Mouse (Mus musculus) liver, postnatal 0 days (tissue): ENCODE results near the gene Atp2b2.

Experiments
- CTCF ChIP-seq: sonication (generic); IDR thresholded peaks from 2 replicates; pipeline ENCODE4 v1.5.1; 2016; ENCODE audit warnings: antibody characterized with exemption, low read depth
- EP300 ChIP-seq: IDR thresholded peaks from 2 replicates; pipeline ENCODE4 v1.6.1; 2016; ENCODE audit warnings: antibody characterized with exemption, low read depth, mild to moderate bottlenecking

DNA sequence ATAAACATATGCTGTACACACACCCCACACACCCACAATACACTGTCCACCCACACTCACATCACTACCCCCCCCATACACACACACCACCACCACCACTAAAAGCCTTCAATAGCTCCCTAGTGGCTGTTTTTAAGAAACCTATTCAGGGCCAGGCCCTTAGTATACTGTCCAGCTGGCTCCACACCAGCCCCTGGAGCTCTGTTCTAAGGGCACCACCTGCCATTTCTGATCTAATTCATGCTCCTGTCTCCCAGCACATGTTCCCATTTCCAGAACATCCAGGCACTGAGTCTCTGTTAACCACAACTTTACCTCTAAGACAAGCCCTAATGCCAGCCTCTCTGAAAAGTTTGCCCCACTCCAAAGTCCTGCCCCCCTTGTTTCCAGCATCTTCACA, 186.8 kb downstream of the Atp2b2 start:
- TF ChIP-seq EP300 (no peak), CTCF (no peak)
